Mouse (Mus musculus) hindlimb bud, embryonic 11.5 days (tissue): ENCODE measurements around the gene Rnf141.

ENCODE experiments used
- DNase-seq: peaks from one replicate; pipeline ENCODE4 v3.0.0-alpha.2; 2012; ENCODE audit warnings: low read depth, low spot score; ENCODE audit errors: extremely low spot score

Rnf141 gene

DNA sequence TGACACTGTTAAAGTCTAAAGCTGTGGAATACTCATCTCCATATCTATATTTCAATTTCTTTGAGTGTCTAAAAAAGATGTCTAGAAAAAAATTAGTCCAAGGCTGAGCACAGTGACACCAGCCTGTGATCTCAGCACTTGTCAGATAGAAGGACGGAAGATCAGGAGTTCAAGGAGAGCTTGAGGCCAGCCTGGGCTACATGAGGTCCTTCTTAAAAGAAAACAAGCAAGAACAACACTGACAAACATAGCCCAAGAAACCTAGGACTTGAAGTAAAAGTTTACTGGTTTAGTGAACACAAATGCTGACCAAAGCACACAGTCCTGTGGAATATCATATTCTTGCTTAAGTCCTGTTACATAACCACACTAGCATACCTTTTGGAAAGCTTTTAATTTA, 10.2 kb downstream of the Rnf141 start:
- no peak for DNase-seq

DNA sequence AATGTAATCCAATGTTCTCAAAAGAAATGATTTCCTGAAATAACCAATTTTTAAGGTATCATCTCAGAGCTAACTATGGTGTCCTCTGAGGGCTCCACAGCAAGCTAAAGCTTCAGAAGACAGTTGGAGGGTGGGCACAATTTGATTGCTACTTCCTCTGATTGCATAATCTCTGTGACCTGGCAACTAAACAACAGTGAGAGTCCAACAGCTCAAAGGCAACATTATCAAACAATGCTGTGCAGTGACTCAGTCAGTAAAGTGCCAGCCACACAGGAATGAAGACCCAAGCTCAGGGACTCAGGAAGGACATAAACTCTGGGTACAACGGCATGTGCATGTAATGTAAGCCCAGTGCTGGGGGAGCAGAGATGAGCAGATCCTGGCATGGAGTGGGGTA, 11.2 kb downstream of the Rnf141 start:
- no peak for DNase-seq

DNA sequence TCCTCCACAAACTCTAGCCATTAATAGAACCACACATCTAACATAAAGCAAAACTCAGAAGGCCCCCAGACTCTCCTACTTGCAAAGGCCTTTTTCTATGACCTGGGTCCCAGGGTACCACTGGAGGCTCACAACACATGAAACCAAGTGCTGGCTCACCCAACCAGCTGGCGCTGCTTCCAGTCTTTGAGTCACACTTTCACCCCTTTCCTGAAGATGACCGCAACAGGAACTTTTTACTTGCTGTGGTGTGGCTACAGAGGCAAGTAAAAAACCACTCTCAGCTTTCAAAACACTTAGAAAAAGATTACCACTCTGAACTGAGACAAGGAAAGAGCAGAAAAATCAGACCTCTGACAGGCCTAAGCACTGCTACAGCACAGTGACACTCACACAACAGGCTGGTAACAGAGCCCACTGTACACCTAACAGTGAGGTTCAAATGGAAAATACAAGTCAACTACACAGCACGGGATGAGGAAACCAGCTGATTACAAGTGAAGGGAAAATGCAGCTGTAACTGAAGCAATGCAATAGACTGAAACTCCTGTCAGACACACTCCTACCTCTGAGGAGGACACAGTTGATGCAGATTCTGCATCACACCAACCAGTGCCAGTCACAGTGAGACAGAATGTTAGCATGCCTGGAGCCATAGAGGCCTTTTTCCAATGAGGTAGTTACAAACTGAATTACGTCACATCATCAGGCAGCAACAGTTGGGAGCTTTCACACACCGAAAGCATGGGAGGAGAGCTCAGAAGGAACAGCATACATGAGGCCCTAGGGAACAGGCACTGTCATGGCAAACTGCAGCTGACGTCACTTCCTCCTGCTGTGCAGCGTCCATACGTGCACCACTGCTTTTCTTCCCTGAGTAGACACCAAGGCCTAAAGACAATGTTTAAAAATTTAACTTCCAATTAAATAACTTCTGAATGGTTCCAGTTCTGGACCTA, 20.0 kb downstream of the Rnf141 start:
- no peak for DNase-seq

DNA sequence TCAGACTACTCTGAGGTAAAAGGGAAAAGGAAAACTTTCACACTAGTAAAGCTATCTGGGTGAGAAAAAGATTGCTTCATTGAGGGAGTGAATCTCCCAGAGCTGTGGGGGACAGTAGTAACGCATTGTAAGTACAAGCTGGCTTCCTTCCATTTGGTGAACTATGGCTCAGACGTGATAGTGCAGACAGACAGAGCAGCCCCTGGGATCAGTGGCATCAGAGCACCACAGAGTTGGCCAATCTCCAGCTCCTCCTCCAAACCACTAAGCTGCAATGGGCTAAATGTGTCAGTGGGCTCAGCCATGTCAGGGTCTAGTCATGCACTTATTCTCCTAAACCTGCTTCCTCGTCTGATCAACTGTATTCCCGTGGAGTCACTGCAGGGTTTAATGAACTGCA, 20.7 kb downstream of the Rnf141 start:
- no peak for DNase-seq

DNA sequence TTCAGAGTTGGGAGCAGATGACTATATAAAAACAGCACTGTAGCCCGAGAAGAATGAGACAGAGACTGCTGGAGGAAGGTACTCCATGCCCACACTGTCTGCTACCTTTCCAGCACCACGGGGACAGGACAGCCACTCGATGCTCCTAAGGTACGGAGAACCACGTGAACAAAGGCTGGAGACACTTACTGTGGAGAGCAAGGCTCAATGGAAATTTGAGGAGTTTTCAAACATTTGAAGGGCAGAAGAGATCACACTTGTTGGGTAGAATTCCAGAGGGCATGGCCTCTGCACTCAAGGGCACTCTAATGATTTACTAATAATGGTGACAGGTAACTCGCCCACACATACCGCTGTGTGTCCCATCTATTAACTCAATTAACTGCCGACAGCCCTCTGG, 21.2 kb downstream of the Rnf141 start:
- no peak for DNase-seq

DNA sequence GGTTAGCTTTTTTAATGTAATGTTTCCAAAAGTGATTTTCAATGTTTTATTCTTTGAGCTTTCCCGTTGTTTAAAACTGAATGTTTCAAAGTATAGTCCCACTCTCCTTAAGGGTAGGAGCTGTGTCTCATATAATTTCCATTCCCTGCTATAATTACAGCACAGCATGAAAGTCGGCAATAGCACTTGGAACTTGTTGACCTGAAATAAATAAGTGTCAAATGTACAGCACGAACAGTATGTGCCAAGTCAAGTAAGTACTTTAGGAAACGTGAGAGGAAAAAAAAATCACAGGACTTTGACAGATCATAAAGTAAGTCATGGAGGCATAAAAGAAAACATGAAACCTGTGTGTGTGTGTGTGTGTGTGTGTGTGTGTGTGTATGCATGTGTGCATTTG, 22.2 kb downstream of the Rnf141 start:
- no peak for DNase-seq

DNA sequence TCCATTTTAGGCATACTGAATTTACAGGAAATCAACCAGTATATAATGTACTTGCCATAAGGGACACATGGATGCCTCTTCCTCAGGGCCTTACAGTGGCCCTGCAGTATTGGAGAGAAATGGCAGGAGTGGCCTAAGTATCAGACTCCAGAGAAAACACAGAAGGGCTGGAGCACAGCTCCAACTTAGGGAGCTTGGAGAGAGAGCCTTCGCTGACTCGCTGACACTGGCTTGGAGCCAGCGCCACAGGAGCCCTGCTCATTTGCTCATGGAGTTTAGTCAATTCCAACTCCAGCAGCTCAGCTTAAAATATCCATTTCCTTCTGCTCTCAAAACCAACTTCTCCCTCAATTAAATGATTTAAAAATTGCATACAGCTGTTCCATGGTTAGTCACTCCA, 22.6 kb downstream of the Rnf141 start:
- no peak for DNase-seq

DNA sequence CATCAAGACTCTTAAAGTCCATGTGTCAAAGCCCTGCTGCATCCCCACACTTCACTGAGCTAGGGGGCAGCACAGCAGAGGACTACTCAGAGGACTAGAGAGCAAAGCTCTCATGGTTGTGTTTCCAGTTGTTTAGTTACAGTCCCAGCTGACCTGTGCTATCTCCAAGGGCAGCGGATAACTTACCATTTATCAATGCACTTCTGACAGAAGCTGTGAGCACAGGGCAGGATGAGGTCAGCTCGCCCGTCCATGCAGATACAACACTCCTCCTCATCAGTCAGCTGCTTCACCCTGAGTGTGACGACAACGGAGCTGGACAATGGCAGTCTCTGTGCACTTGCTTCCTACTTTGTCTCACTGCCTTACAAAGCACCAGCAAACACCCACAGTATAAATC, 23.2 kb downstream of the Rnf141 start:
- no peak for DNase-seq

DNA sequence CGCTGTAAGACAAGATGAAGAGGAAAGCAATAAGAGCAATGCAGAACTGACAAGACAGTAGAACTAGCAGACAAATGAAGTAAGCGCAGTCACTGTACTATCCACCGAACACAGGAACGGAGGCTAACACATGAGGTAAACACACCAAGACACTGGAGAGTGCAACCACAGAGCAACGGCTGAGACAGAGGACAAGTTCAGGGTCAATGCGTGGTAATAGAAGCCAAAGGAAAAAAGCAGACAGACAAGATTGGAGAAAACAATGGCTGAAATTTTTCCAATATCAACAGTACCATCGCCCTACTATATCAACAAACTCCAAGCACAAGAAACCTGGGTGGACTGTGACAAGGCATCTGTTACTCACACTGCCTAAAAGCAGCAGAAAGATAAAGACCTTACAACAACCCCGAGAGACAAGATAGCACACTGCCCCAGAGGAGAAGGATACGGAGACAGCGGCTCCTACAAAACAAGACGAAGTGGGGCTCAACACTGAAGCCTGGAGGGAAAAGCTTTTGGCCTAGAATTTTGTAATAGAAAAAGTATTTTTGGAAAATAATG, 25.4 kb downstream of the Rnf141 start:
- no peak for DNase-seq

DNA sequence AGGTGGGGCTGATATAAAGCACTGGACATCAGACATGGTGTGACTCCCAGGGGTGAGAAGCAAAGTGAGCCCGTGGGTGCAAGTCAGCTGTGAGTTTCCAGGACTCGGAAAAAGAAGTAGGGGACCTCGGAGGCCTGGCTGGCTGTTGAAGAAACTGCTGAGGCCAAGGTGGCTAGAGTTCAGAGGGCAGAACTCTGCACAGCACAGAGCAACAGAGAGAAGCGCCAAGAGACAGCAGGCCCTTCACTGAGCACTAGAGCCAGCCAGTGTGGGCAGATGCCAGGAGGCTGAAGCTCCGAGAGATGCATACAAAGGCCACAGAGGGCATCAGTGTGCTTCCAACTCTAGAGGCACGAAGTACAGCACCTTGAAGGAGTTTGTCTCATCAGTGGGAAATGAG, 26.1 kb downstream of the Rnf141 start:
- DNase-seq, result no peak

DNA sequence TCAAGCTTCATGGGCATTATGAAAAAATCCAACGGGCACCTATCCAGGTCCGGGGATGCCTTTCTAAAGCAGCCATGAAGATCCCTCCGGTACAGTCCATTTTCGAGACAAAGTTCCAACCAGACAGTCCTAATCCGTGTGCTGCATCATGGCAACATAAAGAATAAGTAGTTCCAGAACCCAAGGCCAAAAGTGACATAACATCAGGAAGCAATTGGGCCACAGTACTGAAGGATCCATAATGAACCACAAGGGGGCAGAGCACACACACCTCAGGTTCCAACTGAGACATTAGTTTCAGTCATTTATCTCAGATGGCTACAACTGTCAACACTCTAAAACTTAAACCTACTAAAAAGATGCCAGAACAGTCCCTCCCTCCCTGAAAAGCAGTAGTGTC, 28.2 kb downstream of the Rnf141 start:
- DNase-seq, result peak; percentile 63

DNA sequence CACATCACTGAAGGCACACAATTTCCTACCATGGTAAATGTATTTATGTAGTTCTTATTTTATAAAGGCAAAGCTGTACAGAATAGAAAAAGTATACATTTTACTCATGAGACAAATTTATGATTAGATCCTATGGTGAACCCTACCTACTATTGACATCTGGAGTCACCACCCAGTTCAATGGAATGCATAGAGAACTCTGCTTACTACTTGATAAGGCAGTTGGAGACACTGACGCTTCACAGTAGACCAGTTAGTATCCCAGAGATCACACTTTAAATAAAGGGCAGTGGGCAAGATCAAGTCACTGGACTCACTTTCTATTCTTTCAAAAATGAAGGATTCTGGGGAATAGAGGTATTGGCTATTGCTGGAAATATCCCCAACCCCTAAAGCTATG, 30.3 kb downstream of the Rnf141 start:
- DNase-seq, result no peak

DNA sequence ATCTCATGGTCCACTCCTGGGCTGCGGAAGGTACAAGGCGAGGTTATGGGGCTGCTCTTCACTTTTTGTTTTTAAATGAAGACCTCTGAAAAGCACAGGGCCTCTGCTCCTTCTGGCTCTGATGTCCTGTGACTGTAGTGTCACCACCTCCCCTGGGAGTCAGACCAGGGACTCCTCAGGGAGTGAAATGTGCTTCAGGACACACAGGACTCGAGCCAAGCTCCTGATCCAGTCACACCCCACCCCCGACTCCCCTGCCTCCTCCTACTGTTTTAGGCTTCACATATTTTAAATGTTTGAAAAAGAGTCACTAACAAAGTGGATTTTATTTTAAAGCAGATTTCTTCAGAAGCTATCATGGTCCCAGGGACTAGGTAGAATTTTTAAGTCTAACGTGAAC, 32.7 kb downstream of the Rnf141 start:
- DNase-seq, result no peak

DNA sequence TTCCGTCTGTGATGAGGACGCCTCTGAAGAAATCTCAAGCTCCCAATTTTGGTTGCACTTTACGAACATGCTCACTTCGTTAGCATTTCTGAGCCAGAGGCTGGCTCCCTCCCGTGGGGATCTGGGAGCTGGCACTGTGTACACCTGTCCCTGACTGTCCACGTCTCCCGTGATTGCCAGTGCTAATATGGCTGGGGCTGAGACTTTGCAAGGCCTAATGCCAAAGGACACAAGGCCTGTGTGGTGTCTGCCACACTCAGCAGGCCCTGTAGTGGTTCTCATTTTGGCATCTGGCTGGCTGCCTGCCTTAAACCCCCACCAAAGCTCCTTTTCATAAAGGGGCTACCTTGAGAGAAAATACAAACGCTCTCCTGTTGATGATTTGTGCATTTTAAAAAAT, 33.3 kb downstream of the Rnf141 start:
- DNase-seq, result no peak

DNA sequence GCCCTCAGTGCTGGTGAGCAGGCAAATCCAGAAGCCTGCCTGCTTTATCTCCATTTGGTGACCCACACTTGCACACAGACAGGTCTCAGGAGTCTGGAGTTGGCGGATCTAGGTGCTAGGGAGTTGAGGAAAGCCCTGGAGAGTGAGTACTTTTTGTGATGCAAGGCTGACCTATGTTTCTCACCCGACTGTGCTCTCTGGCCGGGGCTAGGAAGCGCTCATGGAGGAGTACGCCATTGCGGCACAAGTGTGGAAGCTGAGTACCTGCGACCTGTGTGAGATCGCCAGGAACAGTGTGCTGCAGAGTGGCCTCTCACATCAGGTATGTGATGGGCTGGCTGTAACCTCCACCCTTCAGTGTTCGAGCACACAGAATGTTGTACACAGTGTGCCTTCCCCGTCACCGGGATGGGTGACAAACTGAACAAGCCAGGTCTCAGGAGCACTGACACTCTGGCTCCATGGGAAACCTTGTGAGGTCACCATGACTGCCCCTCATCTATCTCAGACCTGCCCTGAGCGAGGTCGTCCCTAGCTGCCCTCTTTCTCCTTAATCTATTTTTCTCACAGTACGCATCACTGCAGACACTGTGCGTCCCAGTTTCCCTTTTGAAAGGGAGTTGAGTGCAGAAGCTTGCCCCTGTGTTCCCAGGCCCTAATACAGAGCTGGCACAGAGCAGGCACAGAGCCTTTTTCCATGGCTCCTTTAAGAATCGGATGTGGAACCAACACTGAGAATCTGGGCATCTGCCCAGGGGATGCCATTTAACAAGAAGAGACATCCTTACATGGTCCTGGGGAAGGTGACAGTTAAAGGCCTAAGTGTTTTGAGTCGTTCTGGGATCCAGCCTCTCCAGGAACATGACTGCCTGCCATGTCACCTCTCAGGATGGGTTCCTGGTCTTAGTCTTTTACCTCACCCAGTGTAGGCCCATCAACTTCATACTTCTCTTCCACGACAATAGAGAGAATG, 34.4 kb downstream of the Rnf141 start:
- DNase-seq, result no peak

DNA sequence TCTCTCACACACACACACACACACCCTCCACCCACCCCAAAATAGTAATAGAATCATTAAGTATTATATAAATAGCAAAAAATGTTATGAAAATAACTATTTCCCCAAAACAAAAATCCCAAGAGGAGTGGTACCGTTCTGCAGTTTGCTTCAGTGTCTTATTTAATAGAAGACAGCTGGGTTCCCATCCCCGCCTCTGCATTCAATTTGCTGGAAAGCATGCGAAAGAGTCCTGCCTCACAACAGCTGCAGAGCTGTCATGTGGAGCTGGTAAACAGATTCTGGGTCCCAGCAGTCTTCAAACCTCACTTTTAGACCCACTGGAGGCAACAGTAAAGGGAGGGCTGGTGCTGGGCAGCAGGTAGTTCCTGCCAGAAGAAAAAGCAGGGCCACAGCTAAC, 35.3 kb downstream of the Rnf141 start:
- no peak for DNase-seq

DNA sequence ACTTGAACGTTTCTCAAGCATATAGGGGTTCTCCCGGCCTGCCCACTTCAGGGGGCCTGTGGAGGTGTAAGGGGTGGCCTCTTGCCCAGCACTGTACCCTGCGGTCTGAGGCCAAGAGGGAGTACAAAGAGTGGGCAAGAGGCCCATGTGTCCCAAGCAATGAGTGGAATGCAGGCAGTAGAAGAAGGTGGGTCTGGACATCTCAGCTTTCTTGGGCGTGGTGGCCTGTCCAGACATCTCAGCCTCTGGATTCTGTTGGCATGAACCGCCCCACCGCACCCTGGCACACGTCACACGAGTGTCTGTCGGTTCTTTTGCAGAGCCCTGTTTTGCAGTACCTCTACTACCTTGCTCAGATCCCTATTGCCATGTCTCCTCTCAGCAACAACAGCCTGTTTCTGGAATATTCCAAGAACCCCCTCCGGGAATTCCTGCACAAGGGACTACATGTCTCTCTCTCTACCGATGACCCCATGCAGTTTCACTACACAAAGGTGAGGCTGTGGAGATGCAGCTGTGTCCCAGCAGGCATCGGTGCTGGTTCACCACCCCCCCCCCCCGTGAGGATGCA, 36.7 kb downstream of the Rnf141 start:
- DNase-seq, result no peak

DNA sequence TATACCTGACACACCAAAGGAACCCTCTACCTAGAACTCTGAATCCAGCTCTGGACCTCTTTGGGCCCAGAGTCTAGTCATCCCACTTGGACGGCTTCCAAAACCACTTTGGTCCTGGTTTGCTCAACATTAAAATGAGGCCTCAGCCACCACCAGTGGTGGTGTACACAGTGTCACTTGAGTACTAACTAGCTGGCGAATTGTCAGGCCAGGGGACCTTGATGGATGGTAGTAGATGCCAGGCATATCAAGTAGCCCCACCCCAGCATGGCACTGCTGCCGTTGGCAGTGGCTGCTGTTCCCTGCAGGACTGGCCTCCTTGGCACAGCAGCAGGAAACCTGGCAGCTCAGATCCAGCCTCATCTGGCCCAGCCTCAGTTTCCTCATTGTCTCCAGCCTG, 40.0 kb downstream of the Rnf141 start:
- no peak for DNase-seq

DNA sequence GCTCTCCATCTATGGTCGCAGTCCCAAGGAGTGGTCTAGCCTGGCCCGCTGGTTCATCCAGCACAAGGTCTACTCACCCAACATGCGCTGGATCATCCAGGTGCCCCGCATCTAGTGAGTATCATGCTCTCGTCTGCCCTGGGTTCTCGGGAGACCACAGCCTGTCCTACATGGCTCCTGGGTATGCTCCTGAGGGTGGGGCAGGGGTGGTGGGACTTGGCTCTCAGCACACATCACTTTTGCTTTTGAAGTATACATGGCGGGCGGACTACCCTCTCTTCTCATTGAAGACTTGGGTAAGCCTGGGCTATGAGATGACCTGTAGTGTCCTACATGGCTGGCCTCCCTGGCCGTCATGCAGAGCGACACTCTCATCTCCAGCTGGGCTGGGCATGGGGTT, 41.1 kb downstream of the Rnf141 start:
- DNase-seq, result no peak

DNA sequence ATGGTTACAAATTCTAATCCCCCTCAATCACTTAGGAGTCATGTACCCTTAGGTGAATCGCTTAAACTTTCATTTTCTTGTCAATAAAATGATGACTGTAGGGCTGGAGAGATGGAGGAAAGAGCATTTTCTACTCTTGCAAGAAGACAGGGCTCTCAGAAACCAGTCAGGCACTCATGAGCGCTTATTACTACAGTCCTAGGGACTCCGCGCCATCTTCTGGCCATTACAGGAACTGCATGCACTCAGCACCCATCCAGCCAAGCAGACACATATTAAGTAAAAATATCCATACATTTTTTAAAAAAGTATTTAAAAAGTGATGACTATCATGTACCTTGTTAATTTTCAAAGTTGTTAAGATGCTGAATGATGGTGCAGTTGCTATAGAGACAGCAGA, 43.2 kb downstream of the Rnf141 start:
- peak; percentile 63 for DNase-seq

DNA sequence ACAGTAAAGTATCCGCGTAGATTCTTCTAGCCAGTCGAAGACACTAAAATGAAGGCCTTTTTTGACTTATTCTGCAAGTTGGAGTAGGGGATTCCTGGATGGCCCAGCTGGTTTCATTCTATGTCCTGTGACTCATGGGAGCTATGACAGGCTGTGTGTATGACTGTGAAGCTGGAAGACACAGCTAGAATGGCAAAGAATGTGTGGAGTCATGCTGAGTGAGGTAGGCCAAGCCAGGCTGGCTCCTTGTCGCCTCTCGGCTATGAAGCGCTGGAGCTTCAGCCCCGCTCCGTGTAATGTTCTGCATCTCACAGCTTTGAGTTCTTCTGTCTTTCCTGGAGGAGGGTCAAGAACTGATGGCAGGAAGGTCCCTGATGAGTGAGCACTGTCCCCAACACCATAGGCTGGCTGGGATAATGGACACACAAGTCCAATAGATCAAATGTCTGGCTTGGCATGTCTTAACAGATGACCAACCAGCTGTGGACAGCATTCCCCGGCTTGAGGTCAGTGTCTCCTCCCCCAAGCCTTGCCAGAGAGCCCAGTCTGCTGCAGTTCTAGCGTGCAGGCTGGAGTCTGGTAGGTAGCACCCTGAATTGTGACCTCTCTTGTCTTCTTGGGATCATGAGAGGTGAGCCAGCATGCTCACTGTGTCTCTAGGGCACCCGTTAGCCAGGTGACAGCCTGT, 46.4 kb downstream of the Rnf141 start:
- no peak for DNase-seq
